Mouse (Mus musculus) liver, embryonic 13.5 days (tissue): ENCODE measurements around the gene Znrf3. TPM values are rescaled to one million over a fixed set of nuclear protein-coding genes. Genes with fewer than 3 reads are reported as not detected.

Experiments used
- ATAC-seq: fragments of 200-750 bp; cut with Nextera tagmentation; 2 replicates; pipeline ENCODE4 v1.8.0; 2017; ENCODE audit warnings: low read depth, mild to moderate bottlenecking, moderate number of reproducible peaks, moderate library complexity
- DNase-seq: peaks from one replicate; pipeline ENCODE4 v3.0.0; 2022
- H3K27ac ChIP-seq: fragments of 300-500 bp; sonication (generic); 2 replicates; pipeline ENCODE4 v1.5.1; 2015; ENCODE audit warnings: moderate library complexity, mild to moderate bottlenecking, inconsistent platforms
- H3K27me3 ChIP-seq: fragments of 300-500 bp; sonication (generic); 2 replicates; pipeline ENCODE4 v1.6.1; 2015; ENCODE audit warnings: mild to moderate bottlenecking, inconsistent platforms
- H3K36me3 ChIP-seq: fragments of 300-500 bp; sonication (generic); 2 replicates; pipeline ENCODE4 v1.6.1; 2015; ENCODE audit warnings: mild to moderate bottlenecking, inconsistent platforms
- H3K4me1 ChIP-seq: fragments of 300-500 bp; sonication (generic); replicated peaks from 2 replicates; pipeline ENCODE4 v1.6.1; 2015; ENCODE audit warnings: inconsistent platforms
- H3K4me2 ChIP-seq: fragments of 300-500 bp; sonication (generic); 2 replicates; pipeline ENCODE4 v1.6.1; 2015; ENCODE audit warnings: inconsistent platforms, mild to moderate bottlenecking, moderate library complexity
- H3K4me3 ChIP-seq: fragments of 300-500 bp; sonication (generic); replicated peaks from 2 replicates; pipeline ENCODE4 v1.5.1; 2015; ENCODE audit warnings: mild to moderate bottlenecking, inconsistent platforms
- H3K9ac ChIP-seq: fragments of 300-500 bp; sonication (generic); 2 replicates; pipeline ENCODE4 v1.6.1; 2015; ENCODE audit warnings: mild to moderate bottlenecking, inconsistent platforms
- H3K9me3 ChIP-seq: fragments of 300-500 bp; sonication (generic); replicated peaks from 2 replicates; pipeline ENCODE4 v1.6.1; 2016; ENCODE audit warnings: inconsistent platforms
- WGBS: fragments of 180-500 bp; shearing (Covaris S2); methylation state at CpG from one replicate; pipeline ENCODE4 v1.1.7; 2015; ENCODE audit not compliant: insufficient replicate concordance; 5-methylcytosine and 5-hydroxymethylcytosine counted together
- polyA plus RNA-seq: library from polyadenylated mRNA; unstranded; fragments of >200 nt; fragmentation: Nextera tagmentation; extraction: Ambion mirVana; gene quantifications from 2 replicates; pipeline ENCODE4 v1.2.1, GENCODE M21; 2015

The Znrf3 gene
- polyA plus RNA-seq, 1 experiment from 2014 or later, result 4.1 TPM

- H3K27me3 ChIP-seq, result no peaks in the 10 kb centered on the region
- no peak for DNase-seq
- no peak overlapping the region for H3K4me2 ChIP-seq
- H3K36me3 ChIP-seq, result no peaks in the 10 kb centered on the region
- no peak overlapping the region for H3K27ac ChIP-seq
- H3K9ac ChIP-seq, result no peak overlapping the region
- H3K4me3 ChIP-seq, result no peak overlapping the region
- WGBS, result 43% methylated on average over 1 of the region's 1 CpGs
- ATAC-seq, result no peak
- H3K9me3 ChIP-seq, result no peaks in the 10 kb centered on the region
- peaks cover 45% of the 10 kb centered on the region for H3K4me1 ChIP-seq
Measured at GRCm38 (mm10) chr11:5422252-5422636, 22.4 kb downstream of the Znrf3 start.

- DNase-seq (no peak), ATAC-seq (no peak)
- no peak overlapping the region; the same call in 1 of the 2 replicates for H3K27ac ChIP-seq
- peaks cover 48% of the 10 kb centered on the region for H3K4me1 ChIP-seq
- H3K4me2 ChIP-seq, result no peak overlapping the region
- 49% methylated on average over 4 of the region's 4 CpGs for WGBS
- no peak overlapping the region for H3K9ac ChIP-seq
- no peaks in the 10 kb centered on the region for H3K27me3 ChIP-seq
- no peaks in the 10 kb centered on the region for H3K9me3 ChIP-seq
- H3K36me3 ChIP-seq, result no peaks in the 10 kb centered on the region
- no peak overlapping the region for H3K4me3 ChIP-seq
Measured at GRCm38 (mm10) chr11:5421506-5422251, 23.0 kb downstream of the Znrf3 start.

- no peaks in the 10 kb centered on the region for H3K27me3 ChIP-seq
- H3K4me2 ChIP-seq, result no peak overlapping the region
- no peaks in the 10 kb centered on the region for H3K9me3 ChIP-seq
- no peak overlapping the region for H3K9ac ChIP-seq
- no peak overlapping the region for H3K4me3 ChIP-seq
- H3K4me1 ChIP-seq, result peaks cover 54% of the 10 kb centered on the region
- 46% methylated on average over 6 of the region's 6 CpGs for WGBS
- no peak for DNase-seq
- ATAC-seq, result no peak
- no peak overlapping the region for H3K27ac ChIP-seq
- H3K36me3 ChIP-seq, result no peaks in the 10 kb centered on the region
Measured at GRCm38 (mm10) chr11:5415617-5416338, 28.9 kb downstream of the Znrf3 start.

GRCm38 (mm10) chr11:5414856-5415616 is 29.6 kb downstream of the Znrf3 start:
- H3K4me1 ChIP-seq, result peaks cover 54% of the 10 kb centered on the region

GRCm38 (mm10) chr11:5412644-5413190 is 31.9 kb downstream of the Znrf3 start:
- no peaks in the 10 kb centered on the region for H3K9me3 ChIP-seq
- DNase-seq (no peak), ATAC-seq (no peak)
- no peak overlapping the region for H3K9ac ChIP-seq
- H3K4me1 ChIP-seq, result peaks cover 49% of the 10 kb centered on the region
- no peaks in the 10 kb centered on the region for H3K27me3 ChIP-seq
- no peaks in the 10 kb centered on the region for H3K36me3 ChIP-seq
- H3K4me2 ChIP-seq, result no peak overlapping the region
- no peak overlapping the region for H3K4me3 ChIP-seq
- 59% methylated on average over 2 of the region's 2 CpGs for WGBS
- no peak overlapping the region for H3K27ac ChIP-seq

More at GRCm38 (mm10) chr11:5414856-5415616, 29.6 kb downstream of the Znrf3 start:
- WGBS, result 36% methylated on average over 2 of the region's 2 CpGs
- Histone ChIP-seq H3K27me3 (no peaks in the 10 kb centered on the region), H3K9me3 (no peaks in the 10 kb centered on the region), H3K9ac (no peak overlapping the region), H3K4me2 (no peak overlapping the region), H3K27ac (peak overlapping the region; percentile 5; the same call in 1 of the 2 replicates), H3K4me3 (no peak overlapping the region), H3K36me3 (no peaks in the 10 kb centered on the region)
- ATAC-seq, result no peak
- no peak for DNase-seq

GRCm38 (mm10) chr11:5411577-5411976 is 33.1 kb downstream of the Znrf3 start:
- ATAC-seq (peak; percentile 53), DNase-seq (no peak)
- Histone ChIP-seq H3K27ac (no peak overlapping the region), H3K4me1 (peaks cover 42% of the 10 kb centered on the region), H3K9me3 (no peaks in the 10 kb centered on the region), H3K4me3 (no peak overlapping the region), H3K9ac (no peak overlapping the region), H3K4me2 (no peak overlapping the region), H3K27me3 (no peaks in the 10 kb centered on the region), H3K36me3 (no peaks in the 10 kb centered on the region)
- WGBS, result 61% methylated on average over 9 of the region's 9 CpGs

GRCm38 (mm10) chr11:5404180-5404579 is 40.5 kb downstream of the Znrf3 start:
- no peaks in the 10 kb centered on the region for H3K9me3 ChIP-seq
- ATAC-seq (no peak), DNase-seq (no peak)
- H3K4me1 ChIP-seq, result peaks cover 12% of the 10 kb centered on the region; the same call in 1 of the 2 replicates
- H3K27ac ChIP-seq, result no peak overlapping the region
- H3K9ac ChIP-seq, result no peak overlapping the region
- no peak overlapping the region for H3K4me3 ChIP-seq
- H3K27me3 ChIP-seq, result no peaks in the 10 kb centered on the region
- WGBS, result 68% methylated on average over 2 of the region's 2 CpGs
- no peaks in the 10 kb centered on the region for H3K36me3 ChIP-seq
- H3K4me2 ChIP-seq, result no peak overlapping the region

- no peaks in the 10 kb centered on the region for H3K27me3 ChIP-seq
Measured at GRCm38 (mm10) chr11:5402127-5402733, 42.4 kb downstream of the Znrf3 start.

GRCm38 (mm10) chr11:5398301-5399053 is 46.2 kb downstream of the Znrf3 start:
- Histone ChIP-seq H3K36me3 (no peaks in the 10 kb centered on the region), H3K4me2 (no peak overlapping the region), H3K27me3 (no peaks in the 10 kb centered on the region), H3K9me3 (no peaks in the 10 kb centered on the region), H3K9ac (no peak overlapping the region), H3K4me3 (no peak overlapping the region), H3K4me1 (no peaks in the 10 kb centered on the region; the same call in 1 of the 2 replicates), H3K27ac (no peak overlapping the region)
- 65% methylated on average over 3 of the region's 3 CpGs for WGBS
- DNase-seq, result no peak
- no peak for ATAC-seq

More at GRCm38 (mm10) chr11:5402127-5402733, 42.4 kb downstream of the Znrf3 start:
- H3K4me3 ChIP-seq, result no peak overlapping the region
- H3K9ac ChIP-seq, result no peak overlapping the region
- H3K27ac ChIP-seq, result no peak overlapping the region
- DNase-seq (no peak), ATAC-seq (no peak)
- no peaks in the 10 kb centered on the region for H3K9me3 ChIP-seq
- no peak overlapping the region for H3K4me2 ChIP-seq
- H3K36me3 ChIP-seq, result no peaks in the 10 kb centered on the region
- H3K4me1 ChIP-seq, result peaks cover 12% of the 10 kb centered on the region; the same call in 1 of the 2 replicates
- WGBS, result 75% methylated on average over 4 of the region's 4 CpGs
